Mouse (Mus musculus): ENCODE measurements around the gene Rab26. TPM values are rescaled to one million over a fixed set of nuclear protein-coding genes. Genes with fewer than 3 reads are reported as not detected.

The Rab26 gene
- not detected for total RNA-seq (2021)

DNA sequence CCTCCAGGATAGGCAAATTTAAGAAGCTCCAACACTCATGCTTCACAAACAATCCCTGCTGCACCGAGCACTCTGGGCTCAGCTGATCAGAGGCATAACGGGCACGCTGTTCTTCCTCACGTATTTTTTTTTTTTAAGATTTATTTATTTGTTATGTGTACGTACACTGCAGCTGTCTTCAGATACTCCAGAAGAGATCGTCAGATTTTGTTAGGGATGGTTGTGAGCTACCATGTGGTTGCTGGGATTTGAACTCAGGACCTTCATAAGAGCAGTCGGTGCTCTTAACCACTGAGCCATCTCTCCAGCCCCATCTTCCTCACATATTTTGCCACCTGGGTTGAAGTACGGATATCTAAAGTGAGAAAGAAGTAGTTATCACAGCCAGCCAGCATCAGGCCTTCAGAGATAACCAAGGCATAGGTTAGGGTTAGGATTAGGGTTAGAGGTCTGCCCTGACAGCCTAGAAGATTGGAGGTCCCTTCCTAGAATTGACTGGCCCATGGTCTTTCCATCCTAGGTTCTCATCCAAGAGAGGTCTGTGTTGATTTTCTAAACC is at the start of gene Rab26:
Gene Rab26, minus strand, starts transcription at position 51 of the 559 bp plus-strand sequence.
- intact Hi-C loops (cut with DNase I): no loop called here
- DNase-seq: no peak

DNA sequence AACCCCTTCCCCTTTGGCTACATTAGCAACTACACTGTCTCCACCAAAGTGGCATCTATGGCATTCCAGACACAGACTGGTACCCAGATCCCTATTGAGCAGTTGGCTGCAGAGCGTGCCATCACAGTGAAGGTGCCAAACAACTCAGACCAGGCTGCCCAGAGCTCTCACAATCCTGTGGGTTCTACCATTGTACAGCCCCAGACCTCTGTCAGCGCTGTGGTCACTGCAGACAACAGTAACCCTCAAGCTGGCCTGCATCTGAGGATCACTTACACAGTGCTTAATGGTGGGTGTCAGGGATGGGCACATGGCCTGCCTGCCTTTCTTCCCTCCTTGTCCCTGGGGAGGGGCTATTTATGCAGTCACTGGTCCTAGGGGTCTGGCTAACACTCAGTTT is 46.3 kb upstream of the Rab26 start:
- intact Hi-C loops (cut with DNase I): no loop called here

DNA sequence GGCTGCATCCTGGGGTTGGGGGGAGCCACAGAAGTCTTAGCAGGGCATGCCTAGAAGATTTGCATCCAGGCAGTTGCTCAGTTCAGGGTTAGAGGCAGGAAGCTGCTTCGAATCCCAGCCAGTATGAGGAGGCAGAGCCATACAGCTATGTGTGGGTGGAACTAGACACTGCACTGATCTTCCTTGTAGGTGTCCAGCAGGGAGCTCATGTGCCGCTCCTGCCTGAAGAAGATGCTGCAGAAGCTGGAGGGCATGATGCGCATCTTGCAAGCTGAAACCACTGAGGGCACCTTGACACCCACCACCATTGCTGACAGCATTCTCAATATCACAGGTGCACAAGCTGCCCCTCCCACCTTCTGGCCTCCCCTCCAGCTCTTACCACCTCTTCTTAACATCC is 45.5 kb upstream of the Rab26 start:
- no peak for DNase-seq
- intact Hi-C loops (cut with DNase I): no loop called here

More for the DNA sequence above, 46.3 kb upstream of the Rab26 start:
- DNase-seq: no peak

DNA sequence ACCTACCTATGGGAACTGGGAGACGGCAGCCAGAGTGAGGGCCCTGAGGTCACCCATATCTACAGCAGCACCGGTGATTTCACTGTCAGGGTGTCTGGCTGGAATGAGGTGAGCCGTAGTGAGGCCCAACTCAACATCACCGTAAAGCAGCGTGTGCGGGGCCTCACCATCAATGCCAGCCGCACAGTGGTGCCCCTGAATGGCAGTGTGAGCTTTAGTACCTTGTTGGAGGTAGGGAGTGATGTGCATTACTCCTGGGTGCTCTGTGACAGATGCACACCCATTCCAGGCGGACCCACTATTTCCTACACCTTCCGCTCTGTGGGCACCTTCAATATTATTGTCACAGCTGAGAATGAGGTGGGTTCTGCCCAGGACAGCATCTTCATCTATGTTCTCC is 39.8 kb upstream of the Rab26 start:
- intact Hi-C loops (cut with DNase I): no loop called here
- DNase-seq: no peak

DNA sequence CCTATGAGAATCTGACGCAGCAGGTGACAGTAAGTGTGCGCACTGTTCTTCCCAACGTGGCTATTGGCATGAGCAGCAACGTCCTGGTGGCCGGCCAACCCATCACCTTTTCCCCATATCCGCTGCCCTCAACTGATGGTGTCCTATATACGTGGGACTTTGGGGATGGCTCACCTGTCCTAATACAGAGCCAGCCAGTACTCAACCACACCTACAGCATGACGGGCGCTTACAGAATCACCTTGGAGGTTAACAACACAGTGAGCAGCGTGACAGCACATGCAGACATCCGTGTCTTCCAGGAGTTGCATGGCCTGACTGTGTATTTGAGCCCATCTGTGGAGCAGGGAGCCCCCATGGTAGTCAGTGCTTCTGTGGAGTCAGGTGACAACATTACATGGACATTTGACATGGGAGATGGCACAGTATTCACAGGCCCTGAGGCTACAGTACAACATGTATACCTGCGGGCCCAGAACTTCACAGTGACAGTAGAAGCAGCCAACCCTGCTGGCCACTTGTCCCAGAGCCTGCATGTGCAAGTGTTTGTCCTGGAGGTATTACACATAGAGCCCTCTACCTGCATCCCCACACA is 38.7 kb upstream of the Rab26 start:
- DNase-seq: no peak

DNA sequence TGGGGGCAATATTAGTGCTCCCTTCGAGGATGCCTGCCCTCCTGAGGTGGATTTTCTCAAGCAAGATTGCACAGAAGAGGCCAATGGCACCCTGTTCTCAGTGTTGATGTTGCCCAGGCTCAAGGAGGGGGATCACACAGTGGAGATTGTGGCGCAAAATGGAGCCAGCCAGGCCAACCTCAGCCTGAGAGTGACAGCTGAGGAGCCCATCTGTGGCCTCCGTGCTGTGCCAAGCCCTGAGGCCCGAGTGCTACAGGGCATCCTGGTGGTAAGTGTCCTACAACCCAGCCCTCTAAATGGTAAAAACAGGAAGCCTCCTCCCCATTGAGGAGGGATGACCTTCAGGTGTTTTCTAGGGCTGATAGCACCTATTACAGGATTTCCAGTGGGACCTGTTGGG is 35.8 kb upstream of the Rab26 start:
- no peak for DNase-seq
- intact Hi-C loops (cut with DNase I): no loop called here

More for the DNA sequence above, 38.7 kb upstream of the Rab26 start:
- intact Hi-C loops (cut with DNase I): no loop called here

DNA sequence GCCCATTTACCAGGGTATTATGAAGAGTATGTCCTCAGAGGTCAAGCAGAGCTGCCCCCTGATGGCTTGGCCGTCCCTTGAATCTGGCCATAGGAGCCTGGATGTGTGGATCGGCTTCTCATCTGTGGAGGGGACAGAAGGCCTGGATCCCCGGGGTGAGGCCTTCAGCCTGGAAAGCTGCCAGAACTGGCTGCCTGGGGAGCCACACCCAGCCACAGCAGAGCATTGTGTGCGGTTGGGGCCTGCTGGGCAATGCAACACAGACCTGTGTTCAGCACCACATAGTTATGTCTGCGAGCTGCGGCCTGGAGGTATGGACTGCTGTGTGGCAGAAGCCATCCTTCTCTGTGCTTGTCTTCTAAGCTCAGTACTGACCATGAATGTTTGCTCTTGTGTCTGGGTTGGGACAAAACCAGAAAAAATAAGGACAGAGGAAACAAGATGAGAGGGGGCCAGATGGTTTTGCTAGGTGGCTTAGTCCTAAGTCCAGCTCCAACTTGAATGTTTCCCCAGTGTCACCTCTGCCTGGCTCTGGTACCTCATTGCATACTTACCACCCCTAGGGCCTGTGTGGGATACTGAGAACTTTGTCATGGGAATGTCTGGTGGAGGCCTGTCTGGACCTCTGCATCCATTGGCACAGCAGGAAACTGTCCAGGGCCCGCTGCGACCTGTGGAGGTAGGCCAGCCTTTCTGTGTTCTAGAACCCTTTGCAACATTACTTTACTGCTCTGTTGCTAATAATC is 33.2 kb upstream of the Rab26 start:
- peak; percentile 59 to 68 for DNase-seq
- intact Hi-C loops (cut with DNase I): no loop called here

DNA sequence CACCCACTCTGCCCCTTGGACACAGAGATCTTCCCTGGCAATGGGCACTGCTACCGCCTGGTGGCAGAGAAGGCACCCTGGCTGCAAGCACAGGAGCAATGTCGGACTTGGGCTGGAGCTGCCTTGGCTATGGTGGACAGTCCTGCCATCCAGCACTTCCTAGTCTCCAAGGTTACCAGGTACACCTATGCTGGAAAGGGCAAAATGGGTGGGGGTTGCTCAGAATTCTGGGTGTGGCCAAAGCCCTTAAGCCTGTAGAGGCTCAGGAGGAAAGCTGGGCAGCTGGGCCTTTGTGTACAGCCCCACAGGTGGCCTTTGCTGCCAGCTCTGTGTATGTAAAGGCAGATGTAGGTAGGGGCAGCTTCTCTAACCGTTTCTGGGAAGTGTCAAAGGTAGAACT is 31.8 kb upstream of the Rab26 start:
- no peak for DNase-seq

DNA sequence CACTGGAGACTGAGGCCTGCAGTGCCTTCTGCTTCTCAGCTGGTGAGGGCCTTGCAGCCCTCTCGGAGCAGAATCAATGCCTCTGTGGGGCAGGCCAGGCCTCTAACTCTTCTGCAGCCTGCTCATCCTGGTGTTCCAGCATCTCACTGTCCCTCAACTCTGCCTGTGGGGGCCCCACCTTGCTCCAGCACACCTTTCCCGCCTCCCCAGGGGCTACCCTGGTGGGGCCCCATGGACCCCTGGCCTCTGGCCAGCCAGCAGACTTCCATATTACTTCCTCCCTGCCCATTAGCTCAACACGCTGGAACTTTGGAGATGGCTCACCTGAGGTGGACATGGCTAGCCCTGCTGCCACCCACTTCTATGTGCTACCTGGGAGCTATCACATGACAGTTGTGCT is 31.1 kb upstream of the Rab26 start:
- intact Hi-C loops (cut with DNase I): no loop called here
- no peak for DNase-seq

More for the DNA sequence above, 31.8 kb upstream of the Rab26 start:
- intact Hi-C loops (cut with DNase I): no loop called here

DNA sequence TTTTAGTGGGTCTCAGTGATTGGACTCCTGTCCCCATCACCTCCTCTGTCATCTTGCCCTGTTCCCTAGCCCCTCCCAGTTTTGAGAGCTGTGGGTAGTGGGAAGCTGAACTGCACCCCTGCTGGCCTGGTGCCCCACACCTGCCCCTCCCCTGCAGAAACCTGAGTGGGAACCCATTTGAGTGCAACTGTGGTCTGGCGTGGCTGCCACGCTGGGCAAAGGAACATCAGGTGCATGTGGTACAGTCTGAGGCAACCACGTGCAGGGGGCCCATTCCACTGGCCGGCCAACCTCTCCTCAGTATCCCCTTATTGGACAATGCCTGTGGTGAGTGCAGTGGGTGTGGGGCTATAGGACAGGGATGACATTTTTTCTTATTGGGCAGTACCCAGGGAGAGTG is 30.4 kb upstream of the Rab26 start:
- DNase-seq: no peak
- intact Hi-C loops (cut with DNase I): no loop called here

DNA sequence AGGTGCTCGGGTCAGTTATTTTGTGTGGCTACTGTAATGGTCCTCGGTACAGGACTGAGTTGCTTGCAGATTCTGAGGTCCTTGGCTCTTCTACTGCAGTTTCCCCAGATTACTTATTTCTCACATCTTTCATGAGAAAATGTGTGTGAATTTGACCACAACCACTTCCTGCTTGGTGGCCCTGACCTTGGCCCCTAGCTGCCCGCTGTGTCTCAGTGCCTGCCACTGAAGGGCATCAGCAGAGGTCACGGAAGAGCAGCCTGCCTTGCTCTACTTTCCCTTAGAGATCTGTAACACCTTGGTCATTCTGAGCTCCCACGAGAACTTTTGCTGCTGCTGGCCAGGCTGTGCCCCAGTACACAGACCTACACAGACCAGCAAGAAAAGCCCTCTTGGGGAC is 29.6 kb upstream of the Rab26 start:
- DNase-seq: no peak
- intact Hi-C loops (cut with DNase I): no loop called here

DNA sequence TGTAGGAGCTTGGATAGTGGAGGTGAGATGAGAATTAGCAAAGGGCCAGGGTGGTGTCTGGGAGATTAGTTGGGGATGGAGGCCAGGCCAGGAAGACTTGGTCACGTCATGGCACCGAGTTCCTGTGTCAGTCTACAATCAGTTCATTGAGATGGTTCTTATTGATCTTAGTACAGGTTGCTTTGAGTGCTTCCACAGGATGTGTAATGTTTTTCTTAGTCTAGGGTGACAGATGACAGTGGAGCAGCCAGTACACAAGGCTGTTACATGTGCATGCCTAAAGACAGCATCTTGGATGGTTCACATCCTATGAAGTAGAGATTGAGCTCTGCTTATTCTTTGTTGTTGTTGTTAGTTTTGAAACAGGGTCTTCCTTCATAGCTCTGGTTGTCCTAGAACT is 27.6 kb upstream of the Rab26 start:
- no peak for DNase-seq
- intact Hi-C loops (cut with DNase I): no loop called here

DNA sequence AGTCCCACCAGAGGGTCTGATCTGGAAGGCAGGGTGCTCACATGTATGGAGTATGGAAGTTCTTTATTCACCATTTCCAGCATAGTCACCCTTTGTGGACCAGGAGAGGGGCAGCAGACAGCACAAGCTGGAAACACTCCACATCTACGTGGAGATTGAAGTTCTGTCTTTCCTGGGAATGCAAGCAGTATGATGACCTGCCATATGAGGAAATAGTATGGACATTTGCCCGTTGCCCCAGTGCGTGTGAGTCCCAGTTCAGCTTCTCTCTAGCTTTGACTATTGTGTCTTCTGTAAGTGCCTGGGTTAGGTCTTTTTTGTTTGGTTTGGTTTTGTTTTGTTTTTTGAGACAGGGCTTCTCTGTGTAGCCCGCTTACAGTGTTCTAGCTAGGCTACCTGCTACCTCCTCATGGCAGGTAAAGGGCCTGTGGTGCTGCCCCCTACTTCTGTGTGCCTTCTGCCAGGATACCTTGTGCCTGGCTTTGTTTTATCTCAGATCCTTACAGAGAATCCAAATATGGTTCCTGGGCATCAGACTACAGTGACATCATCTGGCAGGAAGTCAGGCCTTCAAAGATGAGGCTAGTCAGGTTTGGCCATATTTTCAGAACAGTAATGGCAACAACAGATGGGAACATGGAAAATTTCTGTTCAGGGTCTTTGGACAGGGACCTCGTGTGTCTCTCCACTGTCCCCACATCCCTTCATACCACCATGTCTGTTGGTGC is 26.5 kb upstream of the Rab26 start:
- intact Hi-C loops (cut with DNase I): no loop called here
- DNase-seq: no peak

DNA sequence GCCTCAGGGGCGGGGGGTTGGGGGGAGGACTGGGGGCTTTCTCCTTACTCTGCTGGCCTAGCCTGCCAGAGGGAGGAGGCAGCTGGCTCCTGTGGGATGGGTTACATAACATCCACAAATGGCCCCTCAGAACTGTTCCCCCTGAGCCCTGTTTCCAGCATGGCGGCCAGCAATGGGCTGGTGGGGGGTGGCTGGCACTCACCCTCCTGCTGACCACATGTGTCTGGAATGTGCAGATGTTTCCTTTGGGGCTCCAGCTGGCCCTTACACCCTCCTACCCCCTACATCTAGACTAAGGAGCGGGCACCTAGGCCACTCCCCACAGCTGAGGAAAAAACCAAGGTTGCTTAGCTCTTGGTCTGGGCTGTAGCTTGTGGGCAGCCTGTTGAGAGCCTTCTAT is 25.1 kb upstream of the Rab26 start:
- intact Hi-C loops (cut with DNase I): no loop called here
- DNase-seq: peak; percentile 60 to 71

DNA sequence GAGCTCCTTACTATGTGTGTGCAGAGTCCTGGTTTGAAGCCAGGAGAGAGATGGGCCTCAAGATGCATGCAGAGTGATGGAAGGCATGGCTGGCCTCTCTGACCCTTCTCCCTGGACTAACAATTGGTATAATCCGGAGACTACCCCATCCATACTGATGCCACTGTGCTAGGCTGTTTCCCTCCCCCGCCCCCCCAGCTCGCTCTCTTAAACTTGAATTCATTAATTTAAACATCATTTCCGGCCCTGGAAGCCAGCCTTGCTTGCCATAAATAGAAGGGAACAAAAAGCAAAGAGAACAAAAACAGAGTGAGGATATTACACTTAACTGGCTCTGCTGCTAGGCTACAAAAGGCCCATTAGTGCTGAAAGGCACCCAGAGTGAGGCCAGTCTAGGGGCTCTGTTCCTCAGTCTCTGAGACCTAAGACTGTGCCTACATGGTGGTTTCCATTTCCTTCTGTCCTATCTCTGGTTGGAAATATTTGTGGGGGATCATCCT is 24.6 kb upstream of the Rab26 start:
- intact Hi-C loops (cut with DNase I): no loop called here
- peak in 1 of 2 experiments; percentile 29 for DNase-seq

DNA sequence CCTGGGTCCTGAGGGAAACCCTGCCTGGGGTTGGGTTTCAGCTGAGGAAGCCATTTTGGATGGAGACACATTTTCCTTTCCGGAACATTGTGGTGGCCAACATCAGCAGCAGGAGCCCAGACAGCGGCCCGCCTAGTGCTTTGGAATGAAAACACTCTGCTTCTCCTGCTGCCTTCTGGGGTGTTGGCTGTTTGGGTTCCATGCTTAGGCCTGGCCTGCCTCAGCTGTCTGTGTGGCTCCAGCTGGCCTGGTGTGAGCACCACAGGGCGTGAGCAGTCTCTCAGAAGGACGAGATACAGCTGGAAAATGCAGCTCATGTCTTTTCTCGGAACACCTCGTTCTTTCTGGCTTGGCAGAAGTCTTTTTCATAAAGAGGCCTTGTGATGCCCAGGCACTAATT is 23.1 kb upstream of the Rab26 start:
- intact Hi-C loops (cut with DNase I): no loop called here
- DNase-seq: peak; percentile 63 to 65

DNA sequence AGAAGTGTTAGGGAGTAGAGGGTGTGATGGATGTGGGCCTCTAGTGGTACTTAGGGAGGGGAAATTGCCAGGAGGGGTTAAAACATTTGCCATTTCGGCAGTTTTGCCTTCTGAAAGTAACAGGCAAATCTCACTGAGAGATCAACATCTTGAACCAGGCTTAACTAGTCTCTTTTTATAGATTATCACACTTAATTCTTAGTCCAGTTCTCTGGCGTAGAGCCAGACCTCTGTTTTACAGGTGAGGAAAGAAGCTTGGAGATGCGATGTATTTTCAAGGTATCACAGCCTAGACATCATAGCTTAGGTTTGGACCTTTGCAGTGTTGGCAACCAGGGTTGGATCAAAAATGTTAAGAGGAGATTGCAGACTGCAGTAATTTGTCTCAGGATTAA is 17.0 kb upstream of the Rab26 start:
- intact Hi-C loops (cut with DNase I): no loop called here
- DNase-seq: no peak

DNA sequence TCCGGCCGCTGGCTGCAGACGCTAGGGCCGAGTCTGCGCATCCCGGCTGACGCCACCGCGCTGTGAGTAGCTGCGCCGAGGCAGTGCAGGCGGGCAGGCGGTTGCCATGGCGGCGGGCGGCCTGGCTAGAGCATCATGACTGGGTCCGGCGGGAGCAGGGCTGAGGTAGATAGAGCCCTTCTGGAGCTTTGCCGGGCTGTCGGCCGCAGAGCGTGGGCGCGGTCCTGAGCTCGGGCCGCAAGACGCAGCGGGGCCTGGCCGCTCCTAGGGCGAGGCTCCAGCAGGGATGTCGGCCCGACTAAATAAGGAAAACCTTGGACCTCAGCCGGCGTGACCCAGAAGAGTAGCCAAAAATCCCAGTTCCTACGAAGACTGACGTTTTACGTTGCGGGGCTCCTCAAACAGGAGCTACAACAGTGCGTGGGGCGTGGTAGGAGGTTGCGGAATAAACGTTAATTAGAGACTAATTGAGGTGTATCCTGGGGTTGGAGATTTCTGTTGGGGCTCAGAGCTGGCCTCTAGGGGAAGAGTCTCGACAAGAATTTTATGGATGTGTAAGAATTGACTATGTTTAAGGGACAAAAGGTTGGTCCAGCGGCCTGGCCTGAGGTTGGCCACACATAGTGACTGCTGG is 16.5 kb upstream of the Rab26 start:
- intact Hi-C loops (cut with DNase I): no loop called here
- peak; percentile 74 to 84 for DNase-seq

DNA sequence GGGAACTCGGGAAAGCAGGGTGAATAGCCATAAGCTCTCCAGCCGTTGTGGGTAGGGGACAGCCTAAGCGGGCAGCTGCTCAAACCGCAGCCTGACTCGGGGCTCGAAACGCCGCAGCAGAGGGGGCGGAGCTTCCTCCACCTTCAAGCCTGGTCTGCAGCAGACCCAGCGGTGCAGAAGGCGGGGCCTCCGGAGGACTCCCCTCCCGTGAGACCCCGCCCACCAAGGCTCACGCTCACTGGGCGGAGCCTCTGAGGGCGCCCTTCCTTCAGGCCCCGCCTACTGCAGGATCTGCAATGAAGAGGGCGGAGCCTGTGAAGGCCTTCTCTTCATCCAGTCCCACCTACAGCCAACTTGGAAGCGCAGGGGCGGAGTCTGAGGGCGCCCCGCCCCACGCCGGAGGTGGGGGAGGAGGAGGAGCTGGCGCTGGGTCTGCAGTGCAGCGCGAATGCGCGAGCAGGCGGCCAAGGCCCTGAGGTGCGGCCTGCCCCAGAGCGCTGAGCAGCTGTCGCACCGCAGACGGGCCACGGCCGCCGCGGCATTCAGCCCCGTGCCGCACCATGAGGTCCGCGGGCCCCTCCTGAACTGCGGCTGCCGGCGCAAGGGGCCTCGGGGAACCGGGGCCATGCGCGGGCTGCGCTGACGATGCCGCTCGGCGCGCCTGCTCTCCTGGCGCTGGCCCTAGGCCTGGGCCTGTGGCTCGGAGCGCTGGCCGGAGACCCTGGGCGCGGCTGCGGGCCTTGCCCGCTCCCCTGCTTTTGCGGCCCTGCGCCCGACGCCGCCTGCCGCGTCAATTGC is 15.8 kb upstream of the Rab26 start, which contains the start of gene Pkd1:
Gene Pkd1, plus strand, starts transcription at position 217 of the 798 bp plus-strand sequence.
- peak; percentile 99 to 100 for DNase-seq
- intact Hi-C loops (cut with DNase I): no loop called here
